ENCODE assay signal across 9 mouse cellular contexts in the genomic region with DNA sequence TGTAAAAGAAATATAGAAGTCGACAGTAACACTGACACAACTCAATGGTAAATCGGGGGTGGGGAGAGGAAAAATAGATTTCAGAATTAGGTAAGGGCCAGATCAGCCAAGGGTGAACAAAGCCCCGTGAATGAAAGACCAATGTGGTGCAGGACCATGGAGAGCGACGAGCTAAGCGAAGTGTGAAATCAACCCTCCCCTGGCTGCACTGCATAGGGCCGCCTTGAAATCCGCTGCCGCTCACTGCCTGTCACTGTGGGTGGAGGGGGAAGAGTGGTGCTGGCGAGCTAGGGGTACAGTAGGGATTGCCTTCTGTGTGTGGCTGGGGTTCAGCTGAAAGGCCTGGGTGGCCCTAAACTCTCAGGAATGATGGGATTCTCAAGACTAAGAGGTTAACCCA.
DNase-seq lines count a peak whose midpoint lies in the region; ATAC-seq and TF ChIP-seq lines count a peak whose summit lies in the region.
"Had no signal": no experiment of that assay in that cellular context is flagged by ENCODE, and none has a peak within 500 bp of the region (broad histone marks: within the 10 kb centered on the region; RNA-seq: fewer than 3 reads in every experiment).

No protein-coding gene starts in this region.

- no peak for TF ChIP-seq EP300 in heart, postnatal 0 days (IDR thresholded peaks at IDR 0.05; ENCODE audit: low read depth)

- peak; percentile 70 for DNase-seq in heart, postnatal 0 days (ENCODE audit: low spot score)
- peak; percentile 80 for DNase-seq in R1 (ENCODE audit: low read depth, low spot score)
- peak; percentile 60 for DNase-seq in forebrain, embryonic 10.5 days (ENCODE audit: extremely low spot score, low spot score)
- peak; percentile 23 for DNase-seq in kidney, adult 2 months
- DNase-seq in midbrain, embryonic 14.5 days, result peak; percentile 74
- DNase-seq in cerebellum, adult 9-10 months, result no peak
- DNase-seq in left cerebral cortex, adult 9 months (ENCODE audit: low spot score in 2 of 2), result no peak

- TF ChIP-seq POLR2A in kidney, adult 2 months (IDR thresholded peaks at IDR 0.05; ENCODE audit: low read depth, low read length), result no peak

- WGBS in heart, postnatal 0 days, result 10% methylated on average over 10 of the region's 10 CpGs
- WGBS in heart, embryonic 11.5 days (ENCODE audit: insufficient replicate concordance), result 8% methylated on average over 10 of the region's 10 CpGs
- 7% methylated on average over 10 of the region's 10 CpGs for whole genome bisulfite sequencing in forebrain, embryonic 10.5 days
- 8% methylated on average over 10 of the region's 10 CpGs for WGBS in kidney, adult 2 months
- WGBS in midbrain, embryonic 14.5 days, result 3% methylated on average over 10 of the region's 10 CpGs

- H3K4me2 ChIP-seq in heart, postnatal 0 days (ENCODE audit: low read depth, low read length), result no peak overlapping the region
- no peak overlapping the region for H3K4me2 ChIP-seq in heart, embryonic 11.5 days
- H3K4me2 ChIP-seq in midbrain, embryonic 14.5 days (ENCODE audit: low read length), result no peak overlapping the region
- H3K4me2 ChIP-seq: heart, embryonic 15.5 days had no signal

- no peak overlapping the region for H3K9ac ChIP-seq in heart, postnatal 0 days (replicated peaks; ENCODE audit: low read depth, low read length)
- no peak overlapping the region for H3K9ac ChIP-seq in heart, embryonic 11.5 days (ENCODE audit: low read depth, low read length)
- no peak overlapping the region for H3K9ac ChIP-seq in midbrain, embryonic 14.5 days (replicated peaks; ENCODE audit: low read length)
- H3K9ac ChIP-seq: heart, embryonic 15.5 days had no signal

- H3K27ac ChIP-seq in heart, postnatal 0 days (ENCODE audit: low read depth), result no peak overlapping the region
- no peak overlapping the region for H3K27ac ChIP-seq in heart, embryonic 11.5 days (ENCODE audit: low read depth, low read length)
- H3K27ac ChIP-seq in forebrain, embryonic 10.5 days, result no peak overlapping the region
- no peak overlapping the region for H3K27ac ChIP-seq in kidney, adult 2 months (ENCODE audit: insufficient read depth, low read depth, low read length)
- no peak overlapping the region for H3K27ac ChIP-seq in midbrain, embryonic 14.5 days (replicated peaks; ENCODE audit: low read depth, low read length)
- H3K27ac ChIP-seq: heart, embryonic 15.5 days had no signal

- no peaks in the 10 kb centered on the region for H3K36me3 ChIP-seq in heart, postnatal 0 days (replicated peaks; ENCODE audit: control insufficient read depth, insufficient read depth, low read length)
- H3K36me3 ChIP-seq in heart, embryonic 11.5 days (ENCODE audit: control insufficient read depth, insufficient read depth, low read length), result no peaks in the 10 kb centered on the region
- H3K36me3 ChIP-seq in forebrain, embryonic 10.5 days (replicated peaks), result no peaks in the 10 kb centered on the region
- H3K36me3 ChIP-seq in kidney, adult 2 months (ENCODE audit: control insufficient read depth, insufficient read depth, low read length), result no peaks in the 10 kb centered on the region
- no peaks in the 10 kb centered on the region for H3K36me3 ChIP-seq in midbrain, embryonic 14.5 days (ENCODE audit: control insufficient read depth, insufficient read depth, low read length)
- H3K36me3 ChIP-seq: heart, embryonic 15.5 days had no signal

- H3K9me3 ChIP-seq in heart, postnatal 0 days (replicated peaks; ENCODE audit: control insufficient read depth, low read length), result no peaks in the 10 kb centered on the region
- no peaks in the 10 kb centered on the region for H3K9me3 ChIP-seq in heart, embryonic 11.5 days (replicated peaks; ENCODE audit: control insufficient read depth, low read length)
- no peaks in the 10 kb centered on the region for H3K9me3 ChIP-seq in forebrain, embryonic 10.5 days
- H3K9me3 ChIP-seq in midbrain, embryonic 14.5 days (ENCODE audit: control insufficient read depth, low read length), result no peaks in the 10 kb centered on the region
- H3K9me3 ChIP-seq: heart, embryonic 15.5 days had no signal

- TF ChIP-seq CTCF in heart, postnatal 0 days (IDR thresholded peaks at IDR 0.05; ENCODE audit: low read depth), result no peak
- no peak for TF ChIP-seq CTCF in kidney, adult 2 months (conservative IDR thresholded peaks at IDR 0.05; ENCODE audit: insufficient read depth, insufficient read length, low read depth, low read length)

- no peaks in the 10 kb centered on the region for H3K27me3 ChIP-seq in heart, postnatal 0 days (ENCODE audit: control insufficient read depth, insufficient read depth, low read length)
- H3K27me3 ChIP-seq in heart, embryonic 11.5 days (ENCODE audit: control insufficient read depth, insufficient read depth, low read length), result peaks cover 3% of the 10 kb centered on the region; the same call in 1 of the 2 replicates
- 0 out of 2 replicates have a peak, but pooled peaks cover 5% of the 10 kb centered on the region for H3K27me3 ChIP-seq in forebrain, embryonic 10.5 days (ENCODE audit: poor library complexity, severe bottlenecking)
- no peaks in the 10 kb centered on the region; the same call in 1 of the 2 replicates for H3K27me3 ChIP-seq in kidney, adult 2 months (replicated peaks; ENCODE audit: control insufficient read depth, insufficient read depth, low read length)
- no peaks in the 10 kb centered on the region for H3K27me3 ChIP-seq in midbrain, embryonic 14.5 days (ENCODE audit: control insufficient read depth, insufficient read depth, low read length)

- ATAC-seq in heart, postnatal 0 days (ENCODE audit: insufficient read depth, low read depth), result peak; percentile 66; the same call in 1 of the 2 replicates
- no peak for ATAC-seq in heart, embryonic 11.5 days (replicated peaks; ENCODE audit: insufficient number of reproducible peaks, low FRiP score, low TSS enrichment)
- ATAC-seq in midbrain, embryonic 14.5 days (ENCODE audit: low FRiP score, low TSS enrichment), result no peak

- no peaks in the 10 kb centered on the region for H3K4me1 ChIP-seq in heart, postnatal 0 days (ENCODE audit: control insufficient read depth, insufficient read depth)
- no peaks in the 10 kb centered on the region for H3K4me1 ChIP-seq in heart, embryonic 11.5 days (ENCODE audit: control insufficient read depth, insufficient read depth, low read length)
- peaks cover 18% of the 10 kb centered on the region for H3K4me1 ChIP-seq in forebrain, embryonic 10.5 days
- no peaks in the 10 kb centered on the region for H3K4me1 ChIP-seq in kidney, adult 2 months (ENCODE audit: control insufficient read depth, insufficient read depth, low read length)
- no peaks in the 10 kb centered on the region for H3K4me1 ChIP-seq in midbrain, embryonic 14.5 days (ENCODE audit: control insufficient read depth, insufficient read depth, low read length)
- H3K4me1 ChIP-seq: heart, embryonic 15.5 days had no signal

- H3K4me3 ChIP-seq in heart, postnatal 0 days (ENCODE audit: low read depth, low read length), result no peak overlapping the region
- H3K4me3 ChIP-seq in heart, embryonic 11.5 days (ENCODE audit: low read depth, low read length), result no peak overlapping the region
- no peak overlapping the region for H3K4me3 ChIP-seq in forebrain, embryonic 10.5 days
- H3K4me3 ChIP-seq in kidney, adult 2 months (ENCODE audit: insufficient read depth, low read depth, low read length), result no peak overlapping the region
- H3K4me3 ChIP-seq in midbrain, embryonic 14.5 days (replicated peaks; ENCODE audit: low read depth, low read length), result no peak overlapping the region
- H3K4me3 ChIP-seq: heart, embryonic 15.5 days had no signal

Comparison
In these comparisons a context has a peak if more than half of its experiments do, and no peak if none do; other contexts are left out.
1. DNase-seq: peak in heart, postnatal 0 days (single experiment), R1 (single experiment), forebrain, embryonic 10.5 days (single experiment), kidney, adult 2 months (single experiment) and midbrain, embryonic 14.5 days (single experiment); none in cerebellum, adult 9-10 months (single experiment) and left cerebral cortex, adult 9 months (0 of 2).